Mouse (Mus musculus): ENCODE data around the gene Ganc.

DNA sequence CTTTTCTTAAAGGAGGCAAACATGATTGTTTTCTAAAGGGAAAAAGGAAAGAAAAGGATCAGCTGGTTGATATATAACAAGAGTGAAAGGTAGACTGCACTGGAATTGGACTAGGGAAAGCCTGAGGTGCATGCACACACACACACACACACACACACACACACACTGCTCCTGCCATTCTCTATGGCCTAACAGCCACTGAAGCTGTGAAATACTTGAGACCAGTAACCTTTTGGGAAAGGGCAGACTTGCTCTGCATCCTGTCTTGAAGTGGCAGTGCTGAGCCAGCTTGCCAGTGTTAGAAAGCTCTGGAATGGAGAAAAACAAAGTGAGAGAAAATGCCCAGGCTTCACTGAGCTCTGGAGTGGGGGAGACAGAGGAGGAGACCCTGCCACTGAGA lies 64.3 kb downstream of the Ganc start:
- no peak for TF ChIP-seq CTCF (IDR thresholded peaks at IDR 0.05; ENCODE audit: low read depth, low read length)
- no peak for TF ChIP-seq TAL1 (conservative IDR thresholded peaks at IDR 0.05; ENCODE audit: low read depth, low read length)
